Mouse (Mus musculus): ENCODE results near the gene Fam107b. TPM values are rescaled to one million over a fixed set of nuclear protein-coding genes. Genes with fewer than 3 reads are reported as not detected.

Fam107b gene
- polyA plus RNA-seq, 1 experiment: 84.5 TPM

- TF ChIP-seq CTCF (IDR thresholded peaks at IDR 0.05; ENCODE audit: insufficient read depth, low read depth, low read length) (no peak), POLR2A (IDR thresholded peaks at IDR 0.05; ENCODE audit: insufficient read depth, low read depth, low read length) (no peak)
- no peak overlapping the region for H3K27ac ChIP-seq (ENCODE audit: insufficient read depth, low read depth, low read length)
- no peak overlapping the region for H3K4me3 ChIP-seq (ENCODE audit: insufficient read depth, low read depth, low read length)
- H3K4me1 ChIP-seq (ENCODE audit: control insufficient read depth, insufficient read depth, low read length): peaks cover 7% of the 10 kb centered on the region
- WGBS: 47% methylated on average over 5 of the region's 5 CpGs
Observed at GRCm38 (mm10) chr2:3659300-3659910, 89.1 kb downstream of the Fam107b start.

DNA sequence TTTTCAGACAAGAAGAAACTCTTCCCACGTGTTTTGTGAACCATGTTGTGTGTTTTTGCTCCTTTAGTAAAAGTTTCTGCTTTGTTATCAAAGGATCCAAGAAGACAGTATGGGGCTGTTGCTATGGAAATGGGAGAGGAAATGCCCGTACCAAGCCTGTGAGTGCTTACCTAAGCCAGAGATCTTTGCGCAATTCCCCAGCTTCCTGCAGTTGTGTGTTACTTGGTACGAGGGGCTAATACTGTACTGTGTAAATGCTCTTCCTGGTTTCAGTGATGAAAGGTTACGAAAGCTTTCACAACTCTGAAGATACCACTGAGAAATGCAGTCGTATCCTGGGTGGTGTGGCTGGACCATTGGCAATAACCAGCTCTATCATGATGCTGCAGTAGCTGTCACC, 93.8 kb downstream of the Fam107b start:
- H3K4me1 ChIP-seq (ENCODE audit: control insufficient read depth, insufficient read depth, low read length): no peaks in the 10 kb centered on the region
- no peak overlapping the region for H3K4me3 ChIP-seq (ENCODE audit: insufficient read depth, low read depth, low read length)
- TF ChIP-seq CTCF (IDR thresholded peaks at IDR 0.05; ENCODE audit: insufficient read depth, low read depth, low read length) (no peak), POLR2A (IDR thresholded peaks at IDR 0.05; ENCODE audit: insufficient read depth, low read depth, low read length) (no peak)
- H3K27ac ChIP-seq (ENCODE audit: insufficient read depth, low read depth, low read length): no peak overlapping the region
- WGBS: 62% methylated on average over 6 of the region's 6 CpGs

GRCm38 (mm10) chr2:3668682-3669081, 98.4 kb downstream of the Fam107b start:
- no peak overlapping the region for H3K4me3 ChIP-seq (ENCODE audit: insufficient read depth, low read depth, low read length)
- H3K27ac ChIP-seq (ENCODE audit: insufficient read depth, low read depth, low read length): no peak overlapping the region
- H3K4me1 ChIP-seq (ENCODE audit: control insufficient read depth, insufficient read depth, low read length): no peaks in the 10 kb centered on the region
- no peak for TF ChIP-seq POLR2A (IDR thresholded peaks at IDR 0.05; ENCODE audit: insufficient read depth, low read depth, low read length)
- TF ChIP-seq CTCF (IDR thresholded peaks at IDR 0.05; ENCODE audit: insufficient read depth, low read depth, low read length): no peak
- WGBS: 57% methylated on average over 3 of the region's 3 CpGs

GRCm38 (mm10) chr2:3669646-3670045, 99.4 kb downstream of the Fam107b start:
- H3K4me3 ChIP-seq (ENCODE audit: insufficient read depth, low read depth, low read length): no peak overlapping the region
- WGBS: 65% methylated on average over 2 of the region's 2 CpGs
- H3K27ac ChIP-seq (ENCODE audit: insufficient read depth, low read depth, low read length): no peak overlapping the region
- no peak for TF ChIP-seq POLR2A (IDR thresholded peaks at IDR 0.05; ENCODE audit: insufficient read depth, low read depth, low read length)
- no peak for TF ChIP-seq CTCF (IDR thresholded peaks at IDR 0.05; ENCODE audit: insufficient read depth, low read depth, low read length)
- no peaks in the 10 kb centered on the region for H3K4me1 ChIP-seq (ENCODE audit: control insufficient read depth, insufficient read depth, low read length)

GRCm38 (mm10) chr2:3672654-3673367, 102.5 kb downstream of the Fam107b start:
- 88% methylated on average over 5 of the region's 5 CpGs for WGBS
- TF ChIP-seq POLR2A (IDR thresholded peaks at IDR 0.05; ENCODE audit: insufficient read depth, low read depth, low read length) (no peak), CTCF (IDR thresholded peaks at IDR 0.05; ENCODE audit: insufficient read depth, low read depth, low read length) (no peak)

GRCm38 (mm10) chr2:3675481-3675880, 105.2 kb downstream of the Fam107b start:
- H3K27ac ChIP-seq (ENCODE audit: insufficient read depth, low read depth, low read length): no peak overlapping the region
- 83% methylated on average over 1 of the region's 1 CpGs for WGBS
- H3K4me3 ChIP-seq (ENCODE audit: insufficient read depth, low read depth, low read length): no peak overlapping the region
- H3K4me1 ChIP-seq (ENCODE audit: control insufficient read depth, insufficient read depth, low read length): no peaks in the 10 kb centered on the region
- no peak for TF ChIP-seq POLR2A (IDR thresholded peaks at IDR 0.05; ENCODE audit: insufficient read depth, low read depth, low read length)
- no peak for TF ChIP-seq CTCF (IDR thresholded peaks at IDR 0.05; ENCODE audit: insufficient read depth, low read depth, low read length)

More at GRCm38 (mm10) chr2:3672654-3673367, 102.5 kb downstream of the Fam107b start:
- no peak overlapping the region for H3K27ac ChIP-seq (ENCODE audit: insufficient read depth, low read depth, low read length)
- H3K4me1 ChIP-seq (ENCODE audit: control insufficient read depth, insufficient read depth, low read length): no peaks in the 10 kb centered on the region
- H3K4me3 ChIP-seq (ENCODE audit: insufficient read depth, low read depth, low read length): no peak overlapping the region

- Histone ChIP-seq H3K4me1 (ENCODE audit: control insufficient read depth, insufficient read depth, low read length) (peaks cover 4% of the 10 kb centered on the region; the same call in 1 of the 2 replicates), H3K4me3 (ENCODE audit: insufficient read depth, low read depth, low read length) (no peak overlapping the region), H3K27ac (ENCODE audit: insufficient read depth, low read depth, low read length) (no peak overlapping the region)
- 87% methylated on average over 4 of the region's 4 CpGs for WGBS
- TF ChIP-seq POLR2A (IDR thresholded peaks at IDR 0.05; ENCODE audit: insufficient read depth, low read depth, low read length) (no peak), CTCF (IDR thresholded peaks at IDR 0.05; ENCODE audit: insufficient read depth, low read depth, low read length) (no peak)
Observed at GRCm38 (mm10) chr2:3682699-3683098, 112.4 kb downstream of the Fam107b start.

DNA sequence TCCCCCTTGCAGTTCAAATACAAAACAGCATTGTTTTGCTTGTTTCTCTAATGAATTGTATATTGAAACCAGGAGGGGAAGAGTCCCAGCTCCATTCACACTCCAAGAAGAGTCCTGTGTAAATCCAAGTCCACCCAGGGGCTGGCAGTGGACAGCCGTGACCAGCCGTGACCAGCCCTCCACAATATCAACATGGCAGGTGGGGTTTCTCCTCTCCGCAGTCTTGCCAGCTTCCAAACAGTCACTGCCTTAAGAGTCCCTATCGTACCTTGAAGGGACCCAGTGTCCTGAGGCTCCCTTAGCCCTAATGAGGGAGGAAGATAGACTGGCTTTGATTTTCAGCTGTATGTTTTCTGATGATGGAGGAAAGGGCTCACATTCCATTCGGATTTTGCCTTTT, 113.1 kb downstream of the Fam107b start:
- no peak for TF ChIP-seq POLR2A (IDR thresholded peaks at IDR 0.05; ENCODE audit: insufficient read depth, low read depth, low read length)
- whole genome bisulfite sequencing: 49% methylated on average over 5 of the region's 5 CpGs
- Histone ChIP-seq H3K27ac (ENCODE audit: insufficient read depth, low read depth, low read length) (no peak overlapping the region), H3K4me3 (ENCODE audit: insufficient read depth, low read depth, low read length) (no peak overlapping the region), H3K4me1 (ENCODE audit: control insufficient read depth, insufficient read depth, low read length) (peaks cover 4% of the 10 kb centered on the region; the same call in 1 of the 2 replicates)

- peaks cover 4% of the 10 kb centered on the region; the same call in 1 of the 2 replicates for H3K4me1 ChIP-seq (ENCODE audit: control insufficient read depth, insufficient read depth, low read length)
- 11% methylated on average over 6 of the region's 6 CpGs for WGBS
- TF ChIP-seq CTCF (IDR thresholded peaks at IDR 0.05; ENCODE audit: insufficient read depth, low read depth, low read length) (no peak), POLR2A (IDR thresholded peaks at IDR 0.05; ENCODE audit: insufficient read depth, low read depth, low read length) (no peak)
- no peak overlapping the region for H3K4me3 ChIP-seq (ENCODE audit: insufficient read depth, low read depth, low read length)
- no peak overlapping the region for H3K27ac ChIP-seq (ENCODE audit: insufficient read depth, low read depth, low read length)
Observed at GRCm38 (mm10) chr2:3683751-3684229, 113.5 kb downstream of the Fam107b start.
